Mouse (Mus musculus) thymus, adult 2 months (tissue): ENCODE data around the gene Tnk2.

ENCODE experiments used
- CTCF ChIP-seq: fragments of 200-500 bp; IDR thresholded peaks from 2 replicates; pipeline ENCODE4 v1.5.1; 2012; ENCODE audit warnings: mild to moderate bottlenecking, control low read depth, low read length, moderate library complexity, borderline replicate concordance; ENCODE audit not compliant: control insufficient read depth, poor library complexity, insufficient read depth; ENCODE audit errors: extremely low read depth
- POLR2A ChIP-seq: fragments of 200-500 bp; IDR thresholded peaks from 2 replicates; pipeline ENCODE4 v1.6.1; 2012; ENCODE audit warnings: mild to moderate bottlenecking, low read length, control low read depth, moderate library complexity; ENCODE audit not compliant: control insufficient read depth, poor library complexity, insufficient read depth; ENCODE audit errors: extremely low read depth

- no peak for TF ChIP-seq POLR2A
- TF ChIP-seq CTCF: no peak
Measured at GRCm38 (mm10) chr16:32683343-32683742, 39.7 kb downstream of the Tnk2 start.
